Mouse (Mus musculus) forebrain, embryonic 10.5 days (tissue): ENCODE data around the gene Defb13. TPM values are rescaled to one million over a fixed set of nuclear protein-coding genes. Genes with fewer than 3 reads are reported as not detected.

ENCODE experiments used
- DNase-seq: peaks from one replicate; pipeline ENCODE4 v3.0.0-alpha.2; 2017; ENCODE audit warnings: low spot score; ENCODE audit errors: extremely low spot score
- H3K27ac ChIP-seq: fragments of 300-500 bp; sonication (generic); 2 replicates; pipeline ENCODE4 v1.5.1; 2016; ENCODE audit warnings: mild to moderate bottlenecking
- H3K27me3 ChIP-seq: fragments of 300-500 bp; sonication (generic); 2 replicates; pipeline ENCODE4 v1.6.1; 2016; ENCODE audit warnings: mild to moderate bottlenecking; ENCODE audit not compliant: poor library complexity, severe bottlenecking
- H3K36me3 ChIP-seq: fragments of 300-500 bp; sonication (generic); replicated peaks from 2 replicates; pipeline ENCODE4 v1.6.1; 2016; ENCODE audit warnings: mild to moderate bottlenecking, moderate library complexity
- H3K4me1 ChIP-seq: fragments of 300-500 bp; sonication (generic); 2 replicates; pipeline ENCODE4 v1.6.1; 2016
- H3K4me3 ChIP-seq: fragments of 300-500 bp; sonication (generic); 2 replicates; pipeline ENCODE4 v1.5.1; 2016; ENCODE audit warnings: mild to moderate bottlenecking, moderate library complexity
- H3K9me3 ChIP-seq: fragments of 300-500 bp; sonication (generic); 2 replicates; pipeline ENCODE4 v1.6.1; 2016; ENCODE audit warnings: mild to moderate bottlenecking, moderate library complexity
- WGBS: fragments of 180-500 bp; shearing (Covaris S2); methylation state at CpG from one replicate; pipeline ENCODE4 v1.1.7; 2016; 5-methylcytosine and 5-hydroxymethylcytosine counted together
- polyA plus RNA-seq: library from polyadenylated mRNA; unstranded; fragments of >200 nt; fragmentation: Nextera tagmentation; extraction: Ambion mirVana; gene quantifications from 2 replicates; pipeline ENCODE4 v1.2.1, GENCODE M21; 2016

The Defb13 gene
- polyA plus RNA-seq, 1 experiment from 2014 or later, result not detected

- WGBS, result 91% methylated on average over 3 of the region's 3 CpGs
- Histone ChIP-seq H3K27me3 (no peaks in the 10 kb centered on the region), H3K9me3 (no peaks in the 10 kb centered on the region), H3K4me3 (no peak within 1 kb of the TSS), H3K36me3 (no peaks in the 10 kb centered on the region), H3K4me1 (no peaks in the 10 kb centered on the region), H3K27ac (no peak within 1 kb of the TSS)
- DNase-seq, result no peak
Measured at GRCm38 (mm10) chr8:21969475-21969874, 22.9 kb downstream of the Defb13 start, which contains the start of gene Ccdc70. Ccdc70 (plus strand) TSS chr8:21969775.

DNA sequence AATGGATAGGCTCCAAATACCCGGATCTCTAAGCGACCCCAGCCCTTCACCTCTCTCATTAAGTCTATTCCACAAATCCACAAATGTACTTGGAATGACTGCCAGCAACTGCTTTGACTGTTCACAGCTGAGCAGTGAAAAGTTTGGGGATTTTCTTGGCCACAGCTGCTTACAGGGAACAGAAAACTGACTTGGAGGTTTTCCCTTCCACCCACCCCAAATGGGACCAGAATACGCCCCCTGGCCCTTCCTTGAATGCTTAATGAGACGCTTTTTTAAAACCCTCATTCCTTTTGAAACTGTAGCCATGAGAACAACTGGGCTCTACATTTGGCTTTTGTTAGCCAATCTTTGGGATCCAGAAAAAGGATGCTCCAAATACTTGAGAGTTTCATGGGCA lies 31.6 kb downstream of the Defb13 start:
- WGBS, result 75% methylated on average over 4 of the region's 4 CpGs

GRCm38 (mm10) chr8:21981664-21982337 lies 35.2 kb downstream of the Defb13 start:
- no peaks in the 10 kb centered on the region for H3K36me3 ChIP-seq
- no peak overlapping the region for H3K4me3 ChIP-seq
- no peaks in the 10 kb centered on the region for H3K27me3 ChIP-seq
- no peak overlapping the region for H3K27ac ChIP-seq
- no peak for DNase-seq
- H3K4me1 ChIP-seq, result no peaks in the 10 kb centered on the region
- WGBS, result 67% methylated on average over 8 of the region's 8 CpGs
- H3K9me3 ChIP-seq, result no peaks in the 10 kb centered on the region

More for the DNA sequence above, 31.6 kb downstream of the Defb13 start:
- no peaks in the 10 kb centered on the region for H3K27me3 ChIP-seq
- H3K36me3 ChIP-seq, result no peaks in the 10 kb centered on the region
- no peak for DNase-seq
- H3K4me3 ChIP-seq, result no peak overlapping the region
- no peaks in the 10 kb centered on the region for H3K4me1 ChIP-seq
- H3K27ac ChIP-seq, result no peak overlapping the region
- H3K9me3 ChIP-seq, result no peaks in the 10 kb centered on the region

DNA sequence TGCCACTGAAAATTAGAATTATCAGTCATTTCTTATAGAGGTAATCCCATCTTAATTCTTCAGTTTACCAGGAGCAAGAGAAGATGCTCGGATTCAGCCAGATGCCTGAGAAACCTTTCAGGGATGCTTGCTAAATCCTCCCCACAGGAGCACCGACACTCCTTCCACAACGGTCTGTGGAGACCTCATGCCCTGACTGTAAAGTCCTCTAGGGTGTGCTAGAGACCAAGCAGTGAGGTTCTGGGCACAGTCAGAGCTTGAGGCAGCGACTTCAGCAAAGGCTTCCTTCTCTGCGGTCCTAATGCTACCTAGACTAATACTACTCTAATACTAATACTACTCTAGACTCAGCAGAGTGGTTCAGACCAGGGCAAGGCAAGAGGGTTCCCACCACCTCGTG lies 45.6 kb downstream of the Defb13 start:
- Histone ChIP-seq H3K36me3 (no peaks in the 10 kb centered on the region), H3K4me3 (no peak overlapping the region), H3K27ac (no peak overlapping the region), H3K9me3 (no peaks in the 10 kb centered on the region; the same call in 1 of the 2 replicates), H3K27me3 (no peaks in the 10 kb centered on the region), H3K4me1 (no peaks in the 10 kb centered on the region)
- no peak for DNase-seq
- WGBS, result 28% methylated on average over 6 of the region's 6 CpGs

- H3K4me3 ChIP-seq, result no peak overlapping the region
- no peaks in the 10 kb centered on the region for H3K36me3 ChIP-seq
- H3K9me3 ChIP-seq, result no peaks in the 10 kb centered on the region
- WGBS, result 59% methylated on average over 3 of the region's 3 CpGs
- no peak overlapping the region for H3K27ac ChIP-seq
- H3K27me3 ChIP-seq, result no peaks in the 10 kb centered on the region
- no peak for DNase-seq
- no peaks in the 10 kb centered on the region for H3K4me1 ChIP-seq
Measured at GRCm38 (mm10) chr8:21995181-21995580, 48.6 kb downstream of the Defb13 start.

Other genes with a start within 250 kb of the Defb13 start
- gene AY761184, start 243.1 kb upstream of the Defb13 start, polyA plus RNA-seq, result not detected in 2 replicates
- gene Defa24, start 212.3 kb upstream of the Defb13 start, polyA plus RNA-seq, result not detected in 2 replicates
- gene Defb50, start 123.2 kb upstream of the Defb13 start, polyA plus RNA-seq, result not detected in 2 replicates
- gene Defb2, start 106.8 kb upstream of the Defb13 start, polyA plus RNA-seq, result not detected in 2 replicates
- gene Defb10, start 87.9 kb upstream of the Defb13 start, polyA plus RNA-seq, result not detected in 2 replicates
- gene Defb9, start 61.3 kb upstream of the Defb13 start, polyA plus RNA-seq, result not detected in 2 replicates
- not detected in 2 replicates for gene Defb11, start 40.4 kb upstream of the Defb13 start, polyA plus RNA-seq
- gene Defb15, start 14.1 kb upstream of the Defb13 start, polyA plus RNA-seq, result not detected in 2 replicates
- gene Defb35, start 8.4 kb upstream of the Defb13 start, polyA plus RNA-seq, result not detected in 2 replicates
- not detected in 2 replicates for gene Fam90a1a, start 12.0 kb downstream of the Defb13 start, polyA plus RNA-seq
- gene Ccdc70, start 23.0 kb downstream of the Defb13 start, polyA plus RNA-seq, result not detected in 2 replicates
- 2.3 and 2.7 TPM in 2 replicates for gene Atp7b, start 113.5 kb downstream of the Defb13 start, polyA plus RNA-seq
- gene Alg11, start 114.0 kb downstream of the Defb13 start, polyA plus RNA-seq, result 34.6 and 41.6 TPM in 2 replicates
- gene Nek5, start 178.3 kb downstream of the Defb13 start, polyA plus RNA-seq, result not detected in 2 replicates
- 5.8 and 6.1 TPM in 2 replicates for gene Nek3, start 219.7 kb downstream of the Defb13 start, polyA plus RNA-seq
- 57.3 and 59.8 TPM in 2 replicates for gene Ckap2, start 239.1 kb downstream of the Defb13 start, polyA plus RNA-seq
- gene Vps36, start 246.0 kb downstream of the Defb13 start, polyA plus RNA-seq, result 45.8 and 46.3 TPM in 2 replicates